Mouse (Mus musculus): Measurements from ENCODE around the gene Cpne7.

DNA sequence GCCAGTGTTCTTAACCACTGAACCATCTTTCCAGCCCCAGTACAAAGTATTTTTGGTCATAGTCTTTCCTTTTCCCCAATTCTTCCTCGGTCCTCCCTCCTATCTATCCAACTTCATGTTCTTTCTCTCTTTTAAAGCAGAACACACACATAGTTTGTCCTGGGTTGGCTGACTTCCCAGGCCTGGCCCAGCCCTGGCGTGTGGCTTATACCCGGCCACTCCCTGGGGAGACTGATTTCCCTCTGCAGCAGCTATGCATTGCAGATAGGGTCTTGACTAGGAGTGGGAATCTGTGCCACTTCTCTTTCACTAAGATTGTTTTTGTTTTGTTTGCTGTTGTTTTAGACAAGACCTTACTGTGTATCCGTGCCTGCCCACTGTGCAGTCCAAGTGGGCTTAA lies 46.0 kb upstream of the Cpne7 start:
- TF ChIP-seq CTCF (conservative IDR thresholded peaks at IDR 0.05 in 1 of 2, IDR thresholded peaks at IDR 0.05 in 1 of 2; ENCODE audit: low read depth in 2 of 2, low read length in 2 of 2) (no peak), NELFE (IDR thresholded peaks at IDR 0.05; ENCODE audit: low read depth, low read length) (no peak), ZMIZ1 (IDR thresholded peaks at IDR 0.05; ENCODE audit: low read depth, low read length) (no peak)

Data from CH12.LX (cell line).